In genomic region chr11:54936035-54936770, GRCm38 (mm10) we compare ENCODE assay signal across 9 mouse cellular contexts. TPM values are rescaled to one million over a fixed set of nuclear protein-coding genes. Genes with fewer than 3 reads are reported as not detected.
DNase-seq lines count a peak whose midpoint lies in the region; ATAC-seq and TF ChIP-seq lines count a peak whose summit lies in the region.
"Had no signal": no experiment of that assay in that cellular context is flagged by ENCODE, and none has a peak within 500 bp of the region (broad histone marks: within the 10 kb centered on the region; RNA-seq: fewer than 3 reads in every experiment).

No protein-coding gene starts in this region.

- TF ChIP-seq EP300 in stomach, postnatal 0 days (optimal IDR thresholded peaks at IDR 0.05): no peak

- no peak for TF ChIP-seq CTCF in stomach, postnatal 0 days (IDR thresholded peaks at IDR 0.05; ENCODE audit: low read depth)

- H3K36me3 ChIP-seq in forebrain, embryonic 10.5 days (replicated peaks): peaks cover 21% of the 10 kb centered on the region
- no peaks in the 10 kb centered on the region for H3K36me3 ChIP-seq in forebrain, embryonic 11.5 days (ENCODE audit: control insufficient read depth, insufficient read depth, low read length)
- no peaks in the 10 kb centered on the region for H3K36me3 ChIP-seq in liver, embryonic 16.5 days (ENCODE audit: control insufficient read depth, insufficient read depth)
- H3K36me3 ChIP-seq in stomach, postnatal 0 days (ENCODE audit: control insufficient read depth, insufficient read depth, low read length): peaks cover 21% of the 10 kb centered on the region
- H3K36me3 ChIP-seq: hindbrain, embryonic 15.5 days had no signal

- ATAC-seq in forebrain, embryonic 11.5 days (replicated peaks; ENCODE audit: low FRiP score): no peak
- peak; percentile 50; the same call in 1 of the 2 replicates for ATAC-seq in liver, embryonic 16.5 days (ENCODE audit: low read depth)
- peak; percentile 88 for ATAC-seq in stomach, postnatal 0 days (ENCODE audit: low FRiP score, low TSS enrichment)

- DNase-seq in forebrain, embryonic 10.5 days (ENCODE audit: extremely low spot score, low spot score): no peak
- DNase-seq in forebrain, embryonic 11.5 days (ENCODE audit: low spot score): no peak
- DNase-seq in urinary bladder, postnatal 14 days (ENCODE audit: low spot score): peak; percentile 45
- DNase-seq in urinary bladder, adult 2 months (ENCODE audit: low spot score): no peak
- DNase-seq in stomach, postnatal 0 days (ENCODE audit: low spot score): peak; percentile 84
- no peak for DNase-seq in testis, postnatal 14 days (ENCODE audit: low spot score)
- DNase-seq in layer of hippocampus, adult 18-20 months (ENCODE audit: low spot score in 2 of 2): no peak

- H3K27ac ChIP-seq in forebrain, embryonic 10.5 days: peak overlapping the region; percentile 27; the same call in 1 of the 2 replicates
- H3K27ac ChIP-seq in forebrain, embryonic 11.5 days (ENCODE audit: low read depth, low read length): no peak overlapping the region
- H3K27ac ChIP-seq in liver, embryonic 16.5 days (ENCODE audit: low read length): no peak overlapping the region
- peak overlapping the region; percentile 77 for H3K27ac ChIP-seq in stomach, postnatal 0 days (replicated peaks)
- H3K27ac ChIP-seq: hindbrain, embryonic 15.5 days had no signal

- WGBS in forebrain, embryonic 10.5 days: 39% methylated on average over 12 of the region's 12 CpGs
- 49% methylated on average over 12 of the region's 12 CpGs for WGBS in forebrain, embryonic 11.5 days
- WGBS in liver, embryonic 16.5 days (ENCODE audit: insufficient replicate concordance): 42% methylated on average over 12 of the region's 12 CpGs
- 36% methylated on average over 12 of the region's 12 CpGs for WGBS in stomach, postnatal 0 days

- no peak overlapping the region for H3K4me2 ChIP-seq in forebrain, embryonic 11.5 days (ENCODE audit: low read depth, low read length, severe bottlenecking)
- no peak overlapping the region for H3K4me2 ChIP-seq in liver, embryonic 16.5 days (ENCODE audit: low read depth, low read length)
- H3K4me2 ChIP-seq in stomach, postnatal 0 days (replicated peaks; ENCODE audit: low read depth): no peak overlapping the region
- H3K4me2 ChIP-seq: hindbrain, embryonic 15.5 days had no signal

- no peak overlapping the region; the same call in 1 of the 2 replicates for H3K9ac ChIP-seq in forebrain, embryonic 11.5 days (ENCODE audit: low read length)
- H3K9ac ChIP-seq in liver, embryonic 16.5 days (ENCODE audit: low read depth, low read length): no peak overlapping the region
- H3K9ac ChIP-seq in stomach, postnatal 0 days (ENCODE audit: low read length): peak overlapping the region; percentile 18; the same call in 1 of the 2 replicates
- H3K9ac ChIP-seq: hindbrain, embryonic 15.5 days had no signal

- H3K4me1 ChIP-seq in forebrain, embryonic 10.5 days: peaks cover 19% of the 10 kb centered on the region
- H3K4me1 ChIP-seq in forebrain, embryonic 11.5 days (replicated peaks; ENCODE audit: control insufficient read depth, insufficient read depth, low read length): no peaks in the 10 kb centered on the region
- no peaks in the 10 kb centered on the region; the same call in 1 of the 2 replicates for H3K4me1 ChIP-seq in liver, embryonic 16.5 days (ENCODE audit: control insufficient read depth, low read depth, low read length)
- H3K4me1 ChIP-seq in stomach, postnatal 0 days (replicated peaks; ENCODE audit: control insufficient read depth, insufficient read depth): no peaks in the 10 kb centered on the region

- no peak overlapping the region for H3K4me3 ChIP-seq in forebrain, embryonic 10.5 days
- no peak overlapping the region for H3K4me3 ChIP-seq in forebrain, embryonic 11.5 days (ENCODE audit: low read depth, low read length)
- no peak overlapping the region for H3K4me3 ChIP-seq in liver, embryonic 16.5 days (ENCODE audit: low read depth, low read length)
- no peak overlapping the region for H3K4me3 ChIP-seq in stomach, postnatal 0 days (ENCODE audit: low read depth, low read length)
- H3K4me3 ChIP-seq: hindbrain, embryonic 15.5 days had no signal

- no peaks in the 10 kb centered on the region for H3K9me3 ChIP-seq in forebrain, embryonic 10.5 days
- no peaks in the 10 kb centered on the region for H3K9me3 ChIP-seq in forebrain, embryonic 11.5 days (ENCODE audit: control insufficient read depth, low read length)
- H3K9me3 ChIP-seq in liver, embryonic 16.5 days (replicated peaks; ENCODE audit: control insufficient read depth, low read length): no peaks in the 10 kb centered on the region
- no peaks in the 10 kb centered on the region for H3K9me3 ChIP-seq in stomach, postnatal 0 days (ENCODE audit: control insufficient read depth, low read length)
- H3K9me3 ChIP-seq: hindbrain, embryonic 15.5 days had no signal

- no peaks in the 10 kb centered on the region for H3K27me3 ChIP-seq in forebrain, embryonic 10.5 days (ENCODE audit: poor library complexity, severe bottlenecking)
- no peaks in the 10 kb centered on the region for H3K27me3 ChIP-seq in forebrain, embryonic 11.5 days (ENCODE audit: control insufficient read depth, insufficient read depth, low read length)
- no peaks in the 10 kb centered on the region for H3K27me3 ChIP-seq in liver, embryonic 16.5 days (ENCODE audit: control insufficient read depth, insufficient read depth, low read depth, low read length)
- H3K27me3 ChIP-seq in stomach, postnatal 0 days (ENCODE audit: control insufficient read depth, insufficient read depth, low read length): no peaks in the 10 kb centered on the region
- H3K27me3 ChIP-seq: hindbrain, embryonic 15.5 days had no signal

RNA-seq across cellular contexts. Expression of gene Tnip1, which starts 26.5 kb away (rescaled TPM):
- polyA plus RNA-seq in forebrain, embryonic 10.5 days (2016; fragmentation: Nextera tagmentation; extraction: Ambion mirVana): 8.8 and 10.0 TPM in 2 replicates
- polyA plus RNA-seq in forebrain, embryonic 11.5 days (2014; fragmentation: Nextera tagmentation; extraction: Ambion mirVana): 9.4 and 10.3 TPM in 2 replicates
- polyA plus RNA-seq in urinary bladder, adult 2 months (2012; rRNA removed): 19.5 and 25.0 TPM in 2 replicates
- 5.2 and 6.5 TPM in 2 replicates for polyA plus RNA-seq in liver, embryonic 16.5 days (2015; fragmentation: Nextera tagmentation; extraction: Ambion mirVana)
- polyA plus RNA-seq in stomach, postnatal 0 days (2015; fragmentation: Nextera tagmentation; extraction: Ambion mirVana): 14.7 and 15.5 TPM in 2 replicates
- 10 to 100 TPM; 35.2 to 39.0 TPM for total RNA-seq in layer of hippocampus, adult 18-20 months (2021)

RNA-seq across cellular contexts. Expression of gene Gpx3, which starts 34.0 kb away (rescaled TPM):
- 59.5 and 61.2 TPM in 2 replicates for polyA plus RNA-seq in forebrain, embryonic 10.5 days (2016; fragmentation: Nextera tagmentation; extraction: Ambion mirVana)
- 52.8 and 61.6 TPM in 2 replicates for polyA plus RNA-seq in forebrain, embryonic 11.5 days (2014; fragmentation: Nextera tagmentation; extraction: Ambion mirVana)
- polyA plus RNA-seq in urinary bladder, adult 2 months (2012; rRNA removed): 53.0 and 110 TPM in 2 replicates
- 39.1 and 45.2 TPM in 2 replicates for polyA plus RNA-seq in liver, embryonic 16.5 days (2015; fragmentation: Nextera tagmentation; extraction: Ambion mirVana)
- polyA plus RNA-seq in stomach, postnatal 0 days (2015; fragmentation: Nextera tagmentation; extraction: Ambion mirVana): 185 and 206 TPM in 2 replicates
- total RNA-seq in layer of hippocampus, adult 18-20 months (2021): 1 to 10 TPM; 4.7 to 5.8 TPM

Comparison
In these comparisons a context has a peak if more than half of its experiments do, and no peak if none do; other contexts are left out.
1. DNase-seq: peak in urinary bladder, postnatal 14 days (single experiment) and stomach, postnatal 0 days (single experiment); none in forebrain, embryonic 10.5 days (single experiment), forebrain, embryonic 11.5 days (single experiment), urinary bladder, adult 2 months (single experiment), testis, postnatal 14 days (single experiment) and layer of hippocampus, adult 18-20 months (0 of 2).
2. H3K27ac ChIP-seq: peak in forebrain, embryonic 10.5 days (single experiment) and stomach, postnatal 0 days (single experiment); none in forebrain, embryonic 11.5 days (single experiment) and liver, embryonic 16.5 days (single experiment).